8 mouse cellular contexts compared by ENCODE assay signal in the genomic region with DNA sequence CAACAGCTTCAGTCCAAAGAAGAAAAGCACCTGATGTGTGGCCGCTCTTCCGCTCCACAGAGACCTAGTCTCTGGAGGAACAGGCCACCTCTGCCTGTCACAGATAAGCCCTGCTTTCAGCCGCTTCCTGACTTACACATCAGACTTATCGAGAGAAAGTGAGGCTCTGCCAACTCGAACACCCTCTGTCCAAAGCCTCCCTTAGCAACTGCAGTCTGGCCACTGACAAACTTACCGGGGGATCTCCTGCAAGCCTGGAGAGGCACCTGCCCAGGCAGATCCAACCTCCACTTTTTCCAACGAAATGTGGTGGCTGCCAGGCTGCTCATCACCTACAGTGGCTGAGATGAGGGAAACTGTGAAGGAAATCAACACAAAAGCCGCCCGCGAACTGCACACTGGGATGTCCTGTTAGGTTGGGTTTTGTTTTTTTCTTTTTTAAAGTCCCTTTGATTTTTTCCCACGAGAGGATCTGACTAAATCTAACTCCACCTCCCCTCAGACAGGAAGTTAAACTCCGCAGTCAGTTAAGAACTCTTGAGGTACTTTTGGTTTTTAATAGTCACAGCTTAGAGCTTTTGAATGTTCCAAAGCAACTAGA. TPM values are rescaled to one million over a fixed set of nuclear protein-coding genes. Genes with fewer than 3 reads are reported as not detected.
DNase-seq lines count a peak whose midpoint lies in the region; ATAC-seq and TF ChIP-seq lines count a peak whose summit lies in the region.

No protein-coding gene starts in this region.

- no peak for ATAC-seq in midbrain, embryonic 14.5 days (ENCODE audit: low FRiP score, low TSS enrichment)
- ATAC-seq in midbrain, postnatal 0 days (ENCODE audit: low FRiP score) = no peak

- no peaks in the 10 kb centered on the region for H3K27me3 ChIP-seq in heart, embryonic 10.5 days (ENCODE audit: insufficient read depth, poor library complexity, severe bottlenecking)
- H3K27me3 ChIP-seq in small intestine, adult 2 months (ENCODE audit: control insufficient read depth, insufficient read depth, low read length) = no peaks in the 10 kb centered on the region
- H3K27me3 ChIP-seq in midbrain, embryonic 14.5 days (ENCODE audit: control insufficient read depth, insufficient read depth, low read length) = no peaks in the 10 kb centered on the region
- no peaks in the 10 kb centered on the region for H3K27me3 ChIP-seq in midbrain, postnatal 0 days (ENCODE audit: insufficient read depth, low read length)

- 39% methylated on average over 12 of the region's 12 CpGs for WGBS in heart, embryonic 10.5 days
- WGBS in small intestine, adult 2 months = 62% methylated on average over 12 of the region's 12 CpGs
- 74% methylated on average over 12 of the region's 12 CpGs for WGBS in midbrain, embryonic 14.5 days
- WGBS in midbrain, postnatal 0 days = 61% methylated on average over 12 of the region's 12 CpGs

- peak overlapping the region; percentile 74 for H3K27ac ChIP-seq in layer of hippocampus, adult 2 months
- peak overlapping the region; percentile 82 for H3K27ac ChIP-seq in heart, embryonic 10.5 days
- H3K27ac ChIP-seq in small intestine, adult 2 months (ENCODE audit: insufficient read depth, low read depth, low read length) = peak overlapping the region; percentile 74
- no peak overlapping the region for H3K27ac ChIP-seq in midbrain, embryonic 14.5 days (replicated peaks; ENCODE audit: low read depth, low read length)
- no peak overlapping the region for H3K27ac ChIP-seq in midbrain, postnatal 0 days (ENCODE audit: low read depth, low read length)

- H3K4me1 ChIP-seq in heart, embryonic 10.5 days = peaks cover 70% of the 10 kb centered on the region
- peaks cover 5% of the 10 kb centered on the region for H3K4me1 ChIP-seq in small intestine, adult 2 months (ENCODE audit: control insufficient read depth, insufficient read depth, insufficient read length, low read length)
- no peaks in the 10 kb centered on the region for H3K4me1 ChIP-seq in midbrain, embryonic 14.5 days (ENCODE audit: control insufficient read depth, insufficient read depth, low read length)
- H3K4me1 ChIP-seq in midbrain, postnatal 0 days (ENCODE audit: insufficient read depth, low read length) = no peaks in the 10 kb centered on the region

- TF ChIP-seq CTCF in layer of hippocampus, adult 2 months (conservative IDR thresholded peaks at IDR 0.05) = no peak
- no peak for TF ChIP-seq CTCF in small intestine, adult 2 months (IDR thresholded peaks at IDR 0.05; ENCODE audit: extremely low read depth, insufficient read length, insufficient replicate concordance, low read depth, low read length)
- TF ChIP-seq CTCF in midbrain, postnatal 0 days (IDR thresholded peaks at IDR 0.05) = no peak

- H3K9ac ChIP-seq in midbrain, embryonic 14.5 days (replicated peaks; ENCODE audit: low read length) = no peak overlapping the region
- H3K9ac ChIP-seq in midbrain, postnatal 0 days (replicated peaks; ENCODE audit: low read length, poor library complexity, severe bottlenecking) = no peak overlapping the region

- H3K4me3 ChIP-seq in layer of hippocampus, adult 2 months = peak overlapping the region; percentile 44
- peak overlapping the region; percentile 16; the same call in 1 of the 2 replicates for H3K4me3 ChIP-seq in heart, embryonic 10.5 days
- peak overlapping the region; percentile 49 for H3K4me3 ChIP-seq in small intestine, adult 2 months (ENCODE audit: low read depth, low read length)
- no peak overlapping the region for H3K4me3 ChIP-seq in midbrain, embryonic 14.5 days (replicated peaks; ENCODE audit: low read depth, low read length)
- no peak overlapping the region for H3K4me3 ChIP-seq in midbrain, postnatal 0 days (ENCODE audit: low read depth, low read length)

- H3K4me2 ChIP-seq in midbrain, embryonic 14.5 days (ENCODE audit: low read length) = no peak overlapping the region
- no peak overlapping the region for H3K4me2 ChIP-seq in midbrain, postnatal 0 days (ENCODE audit: low read depth, low read length, poor library complexity, severe bottlenecking)

- TF ChIP-seq POLR2A in small intestine, adult 2 months (IDR thresholded peaks at IDR 0.05; ENCODE audit: low read depth, low read length) = 0 out of 2 replicates have a peak, but pooled peaks have one; percentile 35

- no peak for DNase-seq in layer of hippocampus, adult 2 months (ENCODE audit: low spot score in 2 of 2)
- no peak for DNase-seq in layer of hippocampus, postnatal 10 days (ENCODE audit: low spot score in 2 of 2)
- DNase-seq in heart, embryonic 10.5 days (ENCODE audit: low spot score) = peak; percentile 85
- peak; percentile 50 for DNase-seq in kidney, postnatal 14 days
- no peak for DNase-seq in urinary bladder, adult 18-20 months (ENCODE audit: low spot score in 2 of 2)
- no peak for DNase-seq in midbrain, embryonic 14.5 days
- no peak for DNase-seq in midbrain, postnatal 0 days (ENCODE audit: low spot score)

- no peaks in the 10 kb centered on the region for H3K9me3 ChIP-seq in heart, embryonic 10.5 days
- H3K9me3 ChIP-seq in midbrain, embryonic 14.5 days (ENCODE audit: control insufficient read depth, low read length) = no peaks in the 10 kb centered on the region
- H3K9me3 ChIP-seq in midbrain, postnatal 0 days (ENCODE audit: low read length) = no peaks in the 10 kb centered on the region

- no peaks in the 10 kb centered on the region for H3K36me3 ChIP-seq in heart, embryonic 10.5 days
- H3K36me3 ChIP-seq in small intestine, adult 2 months (ENCODE audit: control insufficient read depth, insufficient read depth, low read length) = no peaks in the 10 kb centered on the region
- no peaks in the 10 kb centered on the region for H3K36me3 ChIP-seq in midbrain, embryonic 14.5 days (ENCODE audit: control insufficient read depth, insufficient read depth, low read length)
- H3K36me3 ChIP-seq in midbrain, postnatal 0 days (ENCODE audit: insufficient read depth, low read length) = no peaks in the 10 kb centered on the region

RNA-seq across cellular contexts. Expression of a gene that starts 55.9 kb away (rescaled TPM):
- total RNA-seq in layer of hippocampus, adult 2 months (2021) = 10 to 100 TPM; 33.7 to 39.8 TPM
- 10 to 100 TPM; 33.1 to 33.6 TPM for total RNA-seq in layer of hippocampus, postnatal 10 days (2021)
- 65.2 and 68.5 TPM in 2 replicates for polyA plus RNA-seq in heart, embryonic 10.5 days (2016; fragmentation: Nextera tagmentation; extraction: Ambion mirVana)
- 6.9 and 20.5 TPM in 2 replicates for polyA plus RNA-seq in small intestine, adult 2 months (2012; rRNA removed)
- 10.6 and 19.1 TPM in 2 replicates for polyA plus RNA-seq in midbrain, embryonic 14.5 days (2014; fragmentation: Nextera tagmentation; extraction: Ambion mirVana)
- total RNA-seq in midbrain, postnatal 0 days (2014; rRNA removed) = 20.6 and 29.2 TPM in 2 replicates
- 13.9 and 15.4 TPM in 2 replicates for polyA plus RNA-seq in midbrain, postnatal 0 days (2015; fragmentation: Nextera tagmentation; extraction: Ambion mirVana)

Comparison
In these comparisons a context has a peak if more than half of its experiments do, and no peak if none do; other contexts are left out.
1. DNase-seq: peak in heart, embryonic 10.5 days (single experiment) and kidney, postnatal 14 days (single experiment); none in layer of hippocampus, adult 2 months (0 of 2), layer of hippocampus, postnatal 10 days (0 of 2), urinary bladder, adult 18-20 months (0 of 2), midbrain, embryonic 14.5 days (single experiment) and midbrain, postnatal 0 days (single experiment).
2. H3K27ac ChIP-seq: peak in layer of hippocampus, adult 2 months (single experiment), heart, embryonic 10.5 days (single experiment) and small intestine, adult 2 months (single experiment); none in midbrain, embryonic 14.5 days (single experiment) and midbrain, postnatal 0 days (single experiment).
3. H3K4me3 ChIP-seq: peak in layer of hippocampus, adult 2 months (single experiment), heart, embryonic 10.5 days (single experiment) and small intestine, adult 2 months (single experiment); none in midbrain, embryonic 14.5 days (single experiment) and midbrain, postnatal 0 days (single experiment).